Mouse (Mus musculus) lung, adult 18-20 months (tissue): Measurements from ENCODE around the gene Cyp2u1.

Experiments
- DNase-seq, 2 experiments: peaks; one replicate each; pipeline ENCODE4 v3.0.0; 2022; ENCODE audit warnings: mixed read lengths in 2 of 2

Cyp2u1 gene

DNA sequence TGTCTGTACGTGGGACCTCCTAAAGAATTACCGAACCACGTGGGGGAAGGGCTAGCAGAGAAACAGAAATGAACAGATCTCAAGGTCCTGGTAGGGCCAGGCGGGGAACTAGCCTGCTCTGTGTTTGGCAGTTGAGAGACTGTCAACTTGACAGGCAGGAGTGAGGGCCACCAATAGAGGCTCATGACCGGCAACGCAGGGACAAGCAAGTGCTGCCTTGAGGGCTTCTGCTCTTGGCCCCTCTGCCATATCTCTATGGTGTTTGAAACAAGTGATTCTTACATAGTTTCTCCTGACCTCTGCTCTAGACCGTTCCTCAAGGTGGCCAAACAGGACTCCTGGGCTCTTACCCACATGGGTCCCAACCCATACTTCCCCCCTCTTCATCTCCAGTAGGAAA lies 51.4 kb downstream of the Cyp2u1 start:
- DNase-seq = peak in 1 of 2 experiments; percentile 19

DNA sequence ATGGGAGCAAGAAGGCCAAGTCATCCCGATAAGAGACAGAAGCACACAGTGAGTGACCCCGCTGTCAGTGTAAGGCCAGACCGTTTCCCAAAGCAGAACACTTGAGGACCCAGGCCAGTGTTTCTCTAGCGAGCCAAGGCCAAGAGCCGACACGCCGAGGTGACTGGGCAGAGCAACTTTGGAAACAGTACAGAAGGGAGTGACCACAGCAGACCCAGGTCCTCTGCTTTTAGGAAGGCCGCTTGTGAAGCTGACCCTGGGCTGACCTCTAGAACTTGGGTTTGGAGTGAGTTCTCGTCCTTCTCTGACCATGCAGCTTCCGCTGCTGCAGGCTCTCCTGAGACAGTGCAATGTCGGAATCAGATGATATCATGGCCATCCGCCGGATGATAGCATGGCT lies 52.0 kb downstream of the Cyp2u1 start:
- DNase-seq = no peak

DNA sequence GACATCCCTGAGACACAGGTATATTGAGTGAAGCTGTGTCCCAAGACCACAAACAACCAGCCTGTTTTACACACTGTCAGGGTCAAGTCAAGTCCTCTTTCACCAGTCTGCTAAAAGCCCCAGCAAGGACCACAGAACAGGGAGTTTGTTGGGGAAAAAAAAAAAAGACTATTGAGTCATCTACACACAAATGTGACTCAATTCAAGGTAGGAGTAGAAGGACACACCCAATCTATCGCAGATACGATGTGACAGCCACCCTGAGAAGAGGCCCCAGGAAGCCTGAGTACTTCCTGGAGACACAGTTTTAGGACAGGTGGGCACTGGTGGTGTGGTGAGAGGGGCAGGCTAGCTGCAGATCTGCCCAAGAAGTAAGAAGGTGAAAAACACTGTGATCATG lies 52.7 kb downstream of the Cyp2u1 start:
- no peak for DNase-seq

DNA sequence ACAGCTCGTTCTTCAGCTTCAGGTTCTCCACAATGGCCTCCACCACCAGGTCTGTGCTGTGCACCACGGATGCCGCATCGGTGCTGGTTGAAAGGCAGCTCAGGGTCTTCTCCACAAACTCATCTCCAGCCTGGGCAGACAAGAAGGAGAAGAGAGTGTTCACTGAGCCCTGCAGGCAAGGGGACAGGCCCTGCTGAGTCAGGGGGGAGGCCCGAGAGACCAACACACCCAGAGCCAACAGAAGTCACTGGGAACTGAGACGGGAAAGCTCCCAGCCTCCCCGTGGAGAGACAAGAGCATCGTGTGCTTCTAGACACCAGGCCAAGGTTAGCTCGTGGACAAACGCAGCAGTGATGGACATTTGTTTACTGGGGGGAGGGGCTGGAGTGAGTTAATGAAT lies 54.6 kb downstream of the Cyp2u1 start:
- no peak for DNase-seq

DNA sequence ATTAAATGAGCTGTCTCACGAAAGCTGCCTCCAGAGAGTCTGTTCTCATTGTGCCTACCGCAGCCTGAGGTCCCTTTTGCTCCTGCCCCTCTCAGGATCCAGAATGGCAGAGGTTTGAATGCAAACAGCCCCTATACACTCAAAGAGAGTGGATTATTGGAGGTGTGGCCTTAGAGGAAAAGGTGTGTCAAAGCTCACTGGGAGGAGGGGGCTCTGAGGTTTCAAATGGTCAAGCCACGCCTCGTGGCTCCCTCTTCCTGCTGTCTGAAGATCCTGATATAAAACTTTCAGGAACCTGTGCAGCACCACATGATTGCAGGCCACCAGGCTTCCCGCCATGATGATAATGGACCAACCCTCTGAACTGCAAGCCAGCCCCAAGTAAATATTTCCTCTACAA lies 55.2 kb downstream of the Cyp2u1 start:
- DNase-seq = no peak

DNA sequence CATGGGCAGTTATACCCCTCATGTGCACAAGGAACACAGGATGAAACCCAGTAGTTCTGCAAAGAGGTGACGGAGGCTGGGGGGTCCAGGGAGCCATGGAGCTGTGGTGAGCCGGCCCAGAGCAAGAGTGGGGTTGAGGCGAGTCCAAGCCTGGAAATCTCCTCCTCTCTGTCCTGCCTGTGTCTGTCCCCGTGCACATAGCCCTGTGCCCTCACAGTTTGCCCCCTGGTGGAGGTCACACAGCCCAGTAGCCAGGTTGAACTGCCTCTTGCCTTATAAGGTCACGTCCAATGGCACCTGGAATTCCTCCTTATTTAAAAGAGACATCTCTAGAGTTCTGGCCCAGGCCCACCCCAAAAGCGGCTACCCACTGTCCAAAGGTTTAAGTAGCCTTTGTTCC lies 55.6 kb downstream of the Cyp2u1 start:
- DNase-seq = no peak

DNA sequence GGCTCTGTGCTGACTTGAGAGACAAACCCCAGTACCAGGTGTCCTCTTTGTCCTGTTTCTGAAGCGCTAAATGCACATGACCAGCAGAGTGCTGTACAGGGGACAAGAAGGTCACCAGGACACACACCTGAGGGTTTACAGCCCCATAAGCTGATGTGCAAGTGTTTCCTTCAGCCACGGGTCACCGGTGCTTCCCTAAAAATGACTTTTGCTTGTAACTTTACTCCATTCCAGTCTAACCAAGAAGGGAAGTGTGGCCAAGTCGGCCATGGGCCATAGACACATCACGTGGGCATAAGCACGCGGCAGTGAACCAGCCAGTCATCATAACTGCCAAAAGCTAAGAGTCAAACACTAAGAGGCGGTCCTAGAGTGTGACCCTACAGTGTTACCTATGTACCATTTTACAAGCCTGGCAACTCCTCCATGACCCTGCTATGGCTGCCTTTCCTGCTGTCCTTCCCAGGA lies 56.4 kb downstream of the Cyp2u1 start:
- no peak for DNase-seq

DNA sequence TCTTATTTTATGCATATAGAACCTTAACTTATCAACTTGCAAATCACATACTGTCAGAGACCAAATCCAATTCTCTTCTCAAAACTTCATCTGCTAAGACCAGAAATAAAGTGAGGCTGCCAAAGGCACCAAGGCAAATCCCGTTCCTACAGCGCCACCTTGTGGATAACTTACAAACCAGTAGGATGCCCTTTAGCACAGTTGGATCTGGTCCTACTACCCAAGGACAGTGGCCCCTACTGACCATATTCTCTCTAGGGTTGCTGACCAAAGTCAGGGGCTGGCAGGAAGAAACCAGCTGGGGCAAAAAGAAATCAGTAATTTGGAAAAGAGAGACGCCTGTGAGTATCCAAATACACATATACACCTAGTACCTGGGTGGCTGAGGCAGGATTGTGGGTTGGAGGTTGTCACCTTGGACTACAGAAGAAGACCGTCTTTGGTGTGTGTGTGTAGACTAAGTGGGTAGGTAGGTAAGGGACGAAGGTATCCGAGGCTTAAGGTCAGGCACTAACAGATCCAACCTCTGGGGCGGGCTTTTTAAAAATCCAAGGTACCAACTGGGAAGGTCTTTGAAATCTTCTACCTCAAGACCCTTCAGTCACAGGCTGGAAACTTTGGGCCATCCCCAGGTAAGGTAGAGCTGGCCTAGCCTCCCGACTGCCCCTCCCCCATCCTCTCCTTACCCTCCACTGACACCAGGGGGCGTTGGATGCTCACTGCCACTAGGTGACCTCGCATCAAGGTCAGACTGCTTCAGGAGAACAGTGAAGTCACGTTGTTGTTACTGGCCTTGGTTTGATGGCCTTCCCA lies 57.1 kb downstream of the Cyp2u1 start:
- DNase-seq = peak; percentile 26 to 54
